Mouse (Mus musculus): ENCODE measurements at regions not wholly inside any gene's neighbourhood (a gene's known extent, or its start where the extent isn't known, plus 50 kb on each side); places are given as distances from the start of the nearest gene placed in this dataset.

GRCm38 (mm10) chr6:31630009-31630408 is 66.2 kb upstream of the Podxl start:
- TF ChIP-seq CTCF (IDR thresholded peaks at IDR 0.05; ENCODE audit: insufficient read depth, low read depth, low read length) (no peak), POLR2A (IDR thresholded peaks at IDR 0.05; ENCODE audit: insufficient read depth, low read depth, low read length) (no peak)

All from olfactory bulb, adult 2 months (tissue).